Mouse (Mus musculus) heart, adult 9 months (tissue): ENCODE results near the gene Taf5l.
"Not testable (repeated sequence)": the region's sequence is repeated elsewhere in the genome, so short reads cannot be mapped to it uniquely, and the experiment has no call there.

ENCODE experiments used
- DNase-seq, 2 experiments: peaks; one replicate each; pipeline ENCODE4 v3.0.0; 2022; ENCODE audit warnings: low spot score in 2 of 2

Gene Taf5l

GRCm38 (mm10) chr8:124021237-124022227 is at the start of gene Taf5l, which contains the start of gene Urb2:
TSS of gene Taf5l (minus strand) at chr8:124021397.
TSS of gene Urb2 (plus strand) at chr8:124021508.
- peak; percentile 91 to 93 for DNase-seq

GRCm38 (mm10) chr8:124070363-124071324 is 49.4 kb upstream of the Taf5l start:
- DNase-seq = no peak

GRCm38 (mm10) chr8:124067059-124067750 is 46.0 kb upstream of the Taf5l start:
- no peak for DNase-seq

DNA sequence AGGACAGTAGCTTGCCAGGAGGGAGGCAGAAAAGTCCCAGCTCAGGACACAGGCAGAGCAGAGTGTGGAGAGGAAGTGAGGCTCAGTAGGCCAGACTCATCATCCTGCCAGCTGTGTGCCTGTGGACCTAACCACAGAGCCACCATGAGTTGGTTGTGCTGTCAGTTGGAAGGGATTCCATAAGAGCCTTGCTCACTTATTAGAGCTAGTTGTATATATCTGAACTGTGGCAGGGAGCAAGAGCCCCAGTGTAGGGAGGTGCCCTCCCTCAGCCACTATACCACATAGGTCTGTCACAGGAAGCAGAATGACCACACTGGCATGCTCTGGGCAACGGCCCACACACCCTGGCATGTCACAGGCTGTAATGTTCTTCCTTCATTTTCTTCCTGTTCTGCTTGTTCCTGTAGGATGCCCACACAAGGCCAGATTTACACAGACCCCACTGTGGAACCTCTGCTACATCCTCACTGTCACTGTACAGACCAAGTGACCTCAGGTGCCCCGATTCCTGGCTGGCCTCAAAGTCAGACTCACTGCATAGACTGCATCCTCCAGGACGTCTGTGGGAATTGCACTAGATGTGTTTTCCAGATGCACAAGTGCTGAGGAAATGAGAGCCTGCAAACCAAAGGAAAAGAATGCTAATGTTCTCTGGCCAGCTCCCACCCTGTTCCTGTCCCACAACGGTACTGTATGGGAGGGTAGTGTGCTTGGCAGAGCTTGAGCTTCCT is 45.3 kb upstream of the Taf5l start:
- DNase-seq = peak; percentile 65 to 89

- no peak for DNase-seq
These were observed 35.8 kb upstream of the Taf5l start for GRCm38 (mm10) chr8:124056832-124057655.

- no peak for DNase-seq
These were observed 31.4 kb upstream of the Taf5l start for GRCm38 (mm10) chr8:124052568-124052967.

GRCm38 (mm10) chr8:124052110-124052509 is 30.9 kb upstream of the Taf5l start:
- DNase-seq = peak; percentile 32 to 63

DNA sequence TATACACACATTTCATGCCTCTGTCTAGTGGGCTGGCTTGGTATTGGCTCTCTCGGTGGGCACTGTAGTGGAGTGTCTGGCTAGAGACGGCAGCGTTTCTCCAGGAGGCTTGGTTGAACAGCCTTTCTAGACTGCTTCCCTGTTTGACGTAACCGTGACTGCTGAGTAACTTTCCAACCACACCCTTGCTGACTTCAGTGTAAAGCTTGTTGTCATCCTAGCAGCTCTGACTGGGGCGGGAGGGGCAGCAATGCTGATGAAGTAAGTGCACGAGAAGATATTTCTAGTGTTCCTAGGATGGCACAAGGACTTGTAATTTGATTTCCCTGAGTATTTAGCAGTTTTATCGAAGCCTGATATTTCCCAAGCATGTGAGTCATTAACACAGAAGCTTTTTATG is 24.7 kb upstream of the Taf5l start:
- DNase-seq = peak in 1 of 2 experiments; percentile 13

DNA sequence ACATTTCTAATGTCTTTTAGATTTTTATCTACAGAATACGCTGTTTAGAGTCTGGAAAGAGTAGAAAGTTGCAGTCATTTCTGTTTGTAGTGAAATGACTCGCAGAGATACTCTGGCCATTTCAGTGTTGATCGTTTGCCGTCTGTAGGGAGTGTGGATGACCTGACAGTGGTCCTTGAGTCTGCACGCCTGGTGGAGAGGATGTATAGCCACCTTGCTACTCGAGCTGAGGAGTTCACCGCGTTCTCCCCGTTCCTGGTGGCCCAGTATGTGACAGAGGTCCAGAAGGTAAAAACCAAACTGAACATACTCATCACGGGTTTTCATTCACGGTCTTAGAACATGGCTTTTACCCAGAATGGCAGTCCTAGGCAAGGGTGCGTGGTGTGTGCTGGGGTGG is 23.7 kb upstream of the Taf5l start:
- DNase-seq = no peak

- DNase-seq = no peak
These were observed 23.2 kb upstream of the Taf5l start for GRCm38 (mm10) chr8:124044421-124044820.

- DNase-seq = no peak
These were observed 21.0 kb upstream of the Taf5l start for GRCm38 (mm10) chr8:124042201-124042600.

DNA sequence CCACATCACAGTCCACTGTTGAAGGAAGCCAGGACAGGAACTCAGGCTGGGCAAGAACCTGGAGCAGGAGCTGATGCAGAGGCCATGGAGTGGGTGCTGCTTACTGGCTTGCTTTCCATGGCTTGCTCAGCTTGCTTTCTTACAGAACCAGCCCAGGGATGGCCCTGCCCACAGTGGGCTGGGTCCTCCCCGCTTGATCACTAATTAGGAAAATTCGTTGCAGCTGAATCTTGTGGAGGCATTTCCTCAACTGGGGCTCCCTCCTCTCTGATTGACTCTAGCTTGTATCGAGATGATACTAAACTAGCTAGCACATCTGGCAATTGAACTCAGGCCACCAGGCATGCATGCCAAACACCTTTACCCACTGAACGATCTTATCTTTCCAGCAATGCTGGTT is 18.2 kb upstream of the Taf5l start:
- no peak for DNase-seq

DNA sequence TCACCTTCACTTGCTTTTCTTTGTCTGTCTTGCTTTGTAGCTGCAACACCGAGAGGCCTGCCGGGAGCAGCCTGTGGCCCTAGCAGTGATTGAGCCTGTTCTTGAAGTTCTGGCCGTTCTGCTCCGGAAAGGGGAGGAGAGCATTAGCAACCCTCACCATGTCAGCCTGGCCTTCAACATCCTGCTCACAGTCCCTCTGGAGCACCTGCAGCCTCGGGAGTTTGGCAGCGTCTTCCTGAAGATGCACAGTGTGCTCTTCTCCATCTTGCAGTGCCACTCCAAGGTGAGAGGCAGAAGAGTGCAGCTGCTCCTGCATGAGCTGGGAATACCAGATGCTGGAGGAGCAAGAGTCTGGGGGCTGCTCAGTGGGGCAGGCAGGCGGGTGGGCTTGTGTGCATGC is 16.9 kb upstream of the Taf5l start:
- DNase-seq = no peak

DNA sequence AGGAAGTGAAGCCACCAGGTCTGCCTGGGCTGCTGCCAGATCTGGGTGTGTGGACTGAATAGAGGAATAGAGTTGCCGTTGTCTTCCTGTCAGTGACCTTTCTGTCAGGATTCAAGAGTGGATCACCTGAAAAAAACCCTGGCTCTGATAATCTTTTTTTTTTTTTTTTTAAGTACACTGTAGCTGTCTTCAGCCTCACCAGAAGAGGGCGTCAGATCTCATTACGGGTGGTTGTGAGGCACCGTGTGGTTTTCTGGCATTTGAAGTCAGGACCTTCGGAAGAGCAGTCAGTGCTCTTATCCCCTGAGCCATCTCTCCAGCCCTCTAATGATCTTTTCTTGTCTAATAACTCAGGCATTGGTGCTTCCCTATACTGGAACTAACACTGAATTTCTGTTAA is 12.2 kb upstream of the Taf5l start:
- no peak for DNase-seq

DNA sequence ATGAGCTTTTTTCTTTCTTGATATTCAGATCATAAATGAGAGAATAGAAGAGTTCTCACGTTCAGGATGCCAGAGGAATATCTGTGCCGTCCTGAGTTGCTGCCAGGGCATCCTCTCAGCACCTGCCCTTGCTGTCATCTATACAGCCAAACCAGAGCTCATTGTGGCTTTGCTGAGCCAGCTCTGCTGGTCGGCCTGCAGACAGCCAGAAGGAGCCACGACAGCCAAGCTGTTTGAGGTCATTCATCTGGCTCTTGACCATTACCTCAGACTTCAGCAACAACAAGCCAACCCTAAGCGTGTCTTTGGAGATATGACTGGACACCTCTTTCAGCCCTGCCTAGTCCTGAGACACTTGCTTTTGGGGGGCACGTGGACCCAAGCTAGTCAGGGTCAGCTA is 6.6 kb upstream of the Taf5l start:
- no peak for DNase-seq

DNA sequence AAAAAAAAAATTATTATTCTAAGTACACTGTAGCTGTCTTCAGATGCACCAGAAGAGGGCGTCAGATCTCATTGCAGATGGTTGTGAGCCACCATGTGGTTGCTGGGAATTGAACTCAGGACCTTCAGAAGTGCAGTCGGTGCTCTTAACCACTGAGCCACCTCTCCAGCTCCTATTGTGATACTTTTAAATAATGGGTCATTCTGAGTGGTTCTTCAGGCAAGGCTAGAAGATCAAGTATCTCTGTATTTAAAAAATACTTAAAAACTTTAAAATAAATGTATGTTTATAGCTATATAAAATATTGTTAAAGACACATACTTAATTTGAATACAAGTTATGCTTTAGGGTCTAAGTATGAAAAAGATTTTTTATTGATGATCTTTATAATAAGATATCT is 5.1 kb upstream of the Taf5l start:
- not testable (repeated sequence) for DNase-seq

DNA sequence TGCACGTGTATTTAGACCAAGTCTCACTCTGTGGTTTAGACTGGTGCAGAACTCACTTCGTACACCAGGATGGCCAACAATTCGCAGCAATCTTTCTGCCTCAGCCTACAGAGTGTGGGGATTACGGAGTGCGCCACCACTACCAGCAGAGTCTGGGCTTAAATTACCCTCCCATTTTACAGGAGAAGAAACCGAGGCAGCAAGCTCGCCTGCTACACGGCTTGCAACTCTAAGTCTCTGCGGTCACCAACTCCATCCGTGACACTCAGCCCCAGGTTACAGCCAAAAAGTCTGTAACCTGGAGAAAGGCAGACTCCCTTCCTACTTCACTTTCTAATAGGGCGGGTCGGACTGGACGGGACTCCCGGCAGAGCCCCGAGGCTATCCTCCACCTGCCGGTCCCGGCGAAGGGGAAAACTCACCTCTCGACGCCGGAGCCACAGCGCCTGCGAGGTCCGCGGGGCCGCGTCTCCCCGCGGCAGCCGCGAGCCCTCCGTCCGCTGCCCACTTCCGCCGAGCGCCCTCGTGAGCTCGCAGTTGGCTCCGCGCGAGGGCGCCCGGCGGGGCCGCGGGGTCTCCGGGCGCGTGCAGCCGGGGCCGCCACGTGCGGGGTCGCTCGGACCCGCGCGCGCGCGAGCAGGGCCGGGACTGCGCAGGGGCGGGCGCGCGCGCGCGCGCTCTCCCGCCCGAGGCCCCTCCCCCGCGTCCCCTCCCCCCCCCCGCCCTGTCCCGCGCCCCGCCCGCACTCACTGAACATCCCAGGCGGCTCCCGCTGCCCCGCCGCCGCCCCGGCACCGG is 559 bp downstream of the Taf5l start:
- DNase-seq = peak; percentile 50 to 54

GRCm38 (mm10) chr8:124019782-124020181 is 1.4 kb downstream of the Taf5l start:
- no peak for DNase-seq

- no peak for DNase-seq
These were observed 6.4 kb downstream of the Taf5l start for GRCm38 (mm10) chr8:124014751-124015150.
